Mouse (Mus musculus): ENCODE data around the gene Hap1. TPM values are rescaled to one million over a fixed set of nuclear protein-coding genes. Genes with fewer than 3 reads are reported as not detected.

Hap1 gene
- total RNA-seq, 2 experiments from 2014 or later: 150 to 194 TPM

- H3K4me3 ChIP-seq: no peak overlapping the region
- DNase-seq (ENCODE audit: extremely low spot score in 1 of 2, low spot score in 2 of 2): peak in 1 of 2 experiments; percentile 63
Measured at GRCm38 (mm10) chr11:100387589-100388375, 31.9 kb upstream of the Hap1 start.

DNA sequence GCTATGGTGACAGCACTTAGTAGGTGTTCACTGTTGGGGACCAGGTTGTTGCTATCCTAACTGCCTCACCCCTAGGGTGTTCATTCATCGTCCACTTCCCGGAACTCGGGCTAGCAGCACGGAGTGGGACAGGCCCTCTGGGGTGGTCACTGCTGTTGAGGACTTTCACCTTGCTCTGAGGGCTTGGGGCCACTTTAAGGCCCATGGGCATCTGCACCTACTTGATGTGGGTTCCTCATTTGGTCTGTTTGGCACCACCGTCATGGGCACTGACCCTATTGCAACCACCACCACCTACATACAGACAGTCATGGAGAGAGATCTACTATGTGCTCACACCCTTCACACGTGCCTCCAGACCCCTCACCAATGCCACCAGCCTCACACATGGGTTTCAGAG, 31.2 kb upstream of the Hap1 start:
- no peak overlapping the region for H3K27ac ChIP-seq
- no peak overlapping the region for H3K4me3 ChIP-seq
- intact Hi-C loops (cut with DNase I): no loop called here
- no peak for TF ChIP-seq CTCF (IDR thresholded peaks at IDR 0.05)
- DNase-seq (ENCODE audit: extremely low spot score in 1 of 2, low spot score in 2 of 2): no peak

More at GRCm38 (mm10) chr11:100387589-100388375, 31.9 kb upstream of the Hap1 start:
- H3K27ac ChIP-seq: peak overlapping the region; percentile 48
- intact Hi-C loops (cut with DNase I): no loop called here
- no peak for TF ChIP-seq CTCF (IDR thresholded peaks at IDR 0.05)

GRCm38 (mm10) chr11:100386586-100386985, 30.7 kb upstream of the Hap1 start:
- no peak for TF ChIP-seq CTCF (IDR thresholded peaks at IDR 0.05)
- DNase-seq (ENCODE audit: extremely low spot score in 1 of 2, low spot score in 2 of 2): no peak
- no peak overlapping the region for H3K4me3 ChIP-seq
- intact Hi-C loops (cut with DNase I): no loop called here
- H3K27ac ChIP-seq: no peak overlapping the region

DNA sequence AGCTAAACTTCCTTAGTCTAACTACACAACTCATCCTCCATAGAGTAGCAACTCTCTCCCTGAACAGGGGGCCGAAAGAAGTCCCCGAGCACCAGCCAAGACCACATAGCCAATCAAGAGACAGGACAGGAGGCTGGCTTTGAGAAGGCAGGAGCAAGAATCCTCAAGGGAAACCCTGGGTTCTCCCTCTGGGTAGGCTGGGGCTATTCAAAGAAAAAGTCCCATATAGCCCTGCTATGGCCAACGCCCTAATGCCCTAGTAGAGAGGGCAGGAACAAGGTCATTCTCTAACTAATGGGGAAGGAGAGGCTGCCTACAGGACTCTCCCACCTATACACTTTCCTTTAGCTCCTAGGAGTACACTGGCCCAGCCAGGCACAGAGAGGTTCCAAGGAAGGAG, 29.1 kb upstream of the Hap1 start:
- intact Hi-C loops (cut with DNase I): no loop called here
- no peak overlapping the region for H3K4me3 ChIP-seq

DNA sequence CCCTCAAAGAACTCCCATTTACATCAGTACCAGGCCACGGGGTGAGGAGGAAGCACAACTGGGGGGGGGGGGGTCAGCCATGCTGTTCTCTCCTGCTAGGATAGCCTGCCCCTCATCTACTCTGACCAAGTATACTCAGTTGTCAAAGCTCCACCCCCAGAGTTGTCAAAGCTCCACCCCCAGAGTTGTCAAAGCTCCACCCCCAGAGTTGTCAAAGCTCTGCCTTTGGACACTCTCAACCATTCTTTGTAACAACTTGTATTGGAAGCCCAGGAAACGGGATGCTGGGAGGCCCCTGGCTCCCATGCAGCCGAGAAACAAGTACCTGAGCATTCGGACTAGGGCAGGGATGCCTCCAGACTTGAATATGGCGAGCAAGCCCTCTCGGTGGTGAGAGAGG, 26.8 kb upstream of the Hap1 start:
- H3K4me3 ChIP-seq: no peak overlapping the region
- no peak overlapping the region for H3K27ac ChIP-seq
- no peak for DNase-seq (ENCODE audit: extremely low spot score in 1 of 2, low spot score in 2 of 2)
- no peak for TF ChIP-seq CTCF (IDR thresholded peaks at IDR 0.05)
- intact Hi-C loops (cut with DNase I): no loop called here

More for the DNA sequence above, 29.1 kb upstream of the Hap1 start:
- TF ChIP-seq CTCF (IDR thresholded peaks at IDR 0.05): no peak
- no peak overlapping the region for H3K27ac ChIP-seq
- DNase-seq (ENCODE audit: extremely low spot score in 1 of 2, low spot score in 2 of 2): no peak

DNA sequence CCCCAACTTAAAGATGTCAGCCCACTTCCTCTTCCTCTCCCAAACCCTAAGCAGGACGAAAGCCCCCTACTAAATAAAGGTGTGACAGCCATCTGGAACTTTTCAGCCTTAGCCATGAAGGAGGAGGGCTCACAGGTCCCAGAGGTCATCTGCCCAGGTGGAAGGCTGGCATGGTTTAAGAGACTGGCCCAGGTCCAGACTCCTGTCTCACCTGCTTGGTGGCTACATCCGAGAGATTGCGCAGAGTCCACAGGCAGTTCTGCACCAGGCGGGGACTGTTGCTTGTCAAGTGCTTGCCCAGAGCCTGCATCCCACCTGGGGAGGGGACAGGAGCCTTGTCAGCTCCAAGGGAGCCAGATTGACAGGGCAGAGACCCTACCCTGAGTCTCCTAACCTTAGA, 23.4 kb upstream of the Hap1 start:
- no peak overlapping the region for H3K4me3 ChIP-seq
- intact Hi-C loops (cut with DNase I): no loop called here
- TF ChIP-seq CTCF (IDR thresholded peaks at IDR 0.05): no peak
- no peak overlapping the region for H3K27ac ChIP-seq
- DNase-seq (ENCODE audit: extremely low spot score in 1 of 2, low spot score in 2 of 2): no peak

GRCm38 (mm10) chr11:100378446-100378845, 22.5 kb upstream of the Hap1 start:
- no peak for DNase-seq (ENCODE audit: extremely low spot score in 1 of 2, low spot score in 2 of 2)
- Histone ChIP-seq H3K27ac (no peak overlapping the region), H3K4me3 (no peak overlapping the region)
- intact Hi-C loops (cut with DNase I): no loop called here
- no peak for TF ChIP-seq CTCF (IDR thresholded peaks at IDR 0.05)

GRCm38 (mm10) chr11:100377989-100378388, 22.1 kb upstream of the Hap1 start:
- no peak overlapping the region for H3K4me3 ChIP-seq
- H3K27ac ChIP-seq: no peak overlapping the region
- no peak for TF ChIP-seq CTCF (IDR thresholded peaks at IDR 0.05)
- no peak for DNase-seq (ENCODE audit: extremely low spot score in 1 of 2, low spot score in 2 of 2)
- intact Hi-C loops (cut with DNase I): no loop called here

DNA sequence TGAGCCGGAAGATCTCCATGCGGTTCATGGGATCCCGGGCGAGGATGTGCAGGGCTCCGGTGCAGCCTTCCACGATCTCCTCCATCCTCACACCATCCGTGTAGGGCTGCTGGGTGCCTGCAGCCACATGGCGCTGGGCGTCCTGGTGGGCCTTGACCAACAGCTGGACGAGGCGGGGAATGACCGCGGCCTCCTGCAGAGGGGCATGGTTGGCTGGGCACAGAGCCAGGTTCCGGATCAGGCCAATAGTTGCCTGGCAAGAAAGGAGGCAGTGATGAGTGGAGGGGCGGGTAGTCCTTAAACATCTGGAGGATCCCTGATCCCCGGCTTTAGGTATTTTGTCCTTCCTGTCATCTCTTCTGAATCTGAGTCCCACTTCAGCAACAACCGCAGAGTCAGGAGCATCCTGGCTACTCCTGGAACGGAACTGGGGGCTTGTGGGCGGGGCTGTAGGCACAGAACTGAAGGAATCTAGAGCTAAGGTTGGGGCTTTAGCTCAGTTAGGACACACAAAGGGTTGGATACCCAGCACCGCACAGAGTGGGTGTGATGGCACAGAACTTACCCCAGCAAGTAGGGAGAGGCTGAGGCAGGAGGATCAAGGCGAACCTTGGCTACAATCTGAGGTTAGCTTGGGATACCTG, 20.9 kb upstream of the Hap1 start:
- H3K27ac ChIP-seq: no peak overlapping the region
- TF ChIP-seq CTCF (IDR thresholded peaks at IDR 0.05): no peak
- no peak overlapping the region for H3K4me3 ChIP-seq
- no peak for DNase-seq (ENCODE audit: extremely low spot score in 1 of 2, low spot score in 2 of 2)
- intact Hi-C loops (cut with DNase I): no loop called here

DNA sequence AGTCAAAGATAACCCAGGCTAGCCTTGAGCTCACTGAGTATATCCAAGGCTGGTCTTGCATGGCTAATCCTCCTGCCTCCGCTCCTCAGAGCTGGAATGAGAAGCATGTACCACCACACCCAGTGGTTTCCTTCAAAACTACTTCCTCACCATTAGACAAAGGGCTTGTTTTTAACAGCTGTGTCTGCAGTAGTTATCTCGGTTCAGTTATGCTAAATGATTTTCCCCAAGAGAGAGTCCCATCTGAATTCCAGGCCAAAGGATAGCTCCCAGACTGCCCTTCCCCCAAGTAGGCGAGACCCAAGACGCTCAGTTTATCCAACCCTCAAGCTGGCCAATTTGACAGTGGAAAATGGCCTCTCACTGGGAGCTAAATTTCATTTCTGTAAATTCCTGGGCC, 20.1 kb upstream of the Hap1 start:
- no peak for DNase-seq (ENCODE audit: extremely low spot score in 1 of 2, low spot score in 2 of 2)
- TF ChIP-seq CTCF (IDR thresholded peaks at IDR 0.05): no peak
- intact Hi-C loops (cut with DNase I): no loop called here
- H3K27ac ChIP-seq: no peak overlapping the region
- H3K4me3 ChIP-seq: no peak overlapping the region

- DNase-seq (ENCODE audit: extremely low spot score in 1 of 2, low spot score in 2 of 2): no peak
- intact Hi-C loops (cut with DNase I): no loop called here
- Histone ChIP-seq H3K4me3 (no peak overlapping the region), H3K27ac (no peak overlapping the region)
- TF ChIP-seq CTCF (IDR thresholded peaks at IDR 0.05): no peak
Measured at GRCm38 (mm10) chr11:100375127-100375526, 19.2 kb upstream of the Hap1 start.

GRCm38 (mm10) chr11:100371981-100372558, 16.1 kb upstream of the Hap1 start:
- DNase-seq (ENCODE audit: extremely low spot score in 1 of 2, low spot score in 2 of 2): no peak
- H3K27ac ChIP-seq: no peak overlapping the region
- intact Hi-C loops (cut with DNase I): no loop called here
- no peak overlapping the region for H3K4me3 ChIP-seq
- no peak for TF ChIP-seq CTCF (IDR thresholded peaks at IDR 0.05)

Measured in left cerebral cortex, adult 2 months (tissue).